Mouse (Mus musculus) ovary, postnatal 36 days (tissue): ENCODE results near the gene Ehd3.
"Not testable (repeated sequence)": the region's sequence is repeated elsewhere in the genome, so short reads cannot be mapped to it uniquely, and the experiment has no call there.

Experiments used
- DNase-seq: peaks from one replicate; pipeline ENCODE4 v3.0.0; 2022; ENCODE audit warnings: low spot score, mixed read lengths

Gene Ehd3

GRCm38 (mm10) chr17:73826106-73826505, 22.2 kb downstream of the Ehd3 start:
- DNase-seq, result no peak

- no peak for DNase-seq
Measured at GRCm38 (mm10) chr17:73827446-73827845, 23.5 kb downstream of the Ehd3 start.

GRCm38 (mm10) chr17:73830511-73830910, 26.6 kb downstream of the Ehd3 start:
- DNase-seq, result no peak

- no peak for DNase-seq
Measured at GRCm38 (mm10) chr17:73831427-73831826, 27.5 kb downstream of the Ehd3 start.

- DNase-seq, result no peak
Measured at GRCm38 (mm10) chr17:73832901-73833300, 29.0 kb downstream of the Ehd3 start.

GRCm38 (mm10) chr17:73833474-73833873, 29.5 kb downstream of the Ehd3 start:
- no peak for DNase-seq

- peak; percentile 21 for DNase-seq
Measured at GRCm38 (mm10) chr17:73836601-73837000, 32.7 kb downstream of the Ehd3 start.

GRCm38 (mm10) chr17:73837244-73837643, 33.3 kb downstream of the Ehd3 start:
- no peak for DNase-seq

GRCm38 (mm10) chr17:73839086-73839835, 35.3 kb downstream of the Ehd3 start:
- no peak for DNase-seq

- DNase-seq, result not testable (repeated sequence)
Measured at GRCm38 (mm10) chr17:73839876-73840275, 35.9 kb downstream of the Ehd3 start.

GRCm38 (mm10) chr17:73842963-73843362, 39.0 kb downstream of the Ehd3 start:
- no peak for DNase-seq

- no peak for DNase-seq
Measured at GRCm38 (mm10) chr17:73845632-73846031, 41.7 kb downstream of the Ehd3 start.

GRCm38 (mm10) chr17:73847399-73847798, 43.5 kb downstream of the Ehd3 start:
- no peak for DNase-seq

GRCm38 (mm10) chr17:73853041-73853440, 49.1 kb downstream of the Ehd3 start:
- DNase-seq, result no peak

GRCm38 (mm10) chr17:73853717-73854116, 49.8 kb downstream of the Ehd3 start:
- DNase-seq, result no peak

GRCm38 (mm10) chr17:73869008-73869685, 65.2 kb downstream of the Ehd3 start:
- no peak for DNase-seq

- DNase-seq, result no peak
Measured at GRCm38 (mm10) chr17:73870956-73871605, 67.1 kb downstream of the Ehd3 start.

GRCm38 (mm10) chr17:73875268-73875667, 71.3 kb downstream of the Ehd3 start:
- no peak for DNase-seq

- DNase-seq, result no peak
Measured at GRCm38 (mm10) chr17:73875674-73876073, 71.7 kb downstream of the Ehd3 start.

- DNase-seq, result no peak
Measured at GRCm38 (mm10) chr17:73879262-73879916, 75.5 kb downstream of the Ehd3 start.

- DNase-seq, result no peak
Measured at GRCm38 (mm10) chr17:73880286-73880685, 76.4 kb downstream of the Ehd3 start.

GRCm38 (mm10) chr17:73881295-73881694, 77.4 kb downstream of the Ehd3 start:
- DNase-seq, result no peak
